Mouse (Mus musculus): Measurements from ENCODE around the gene 5530400C23Rik. TPM values are rescaled to one million over a fixed set of nuclear protein-coding genes. Genes with fewer than 3 reads are reported as not detected.
A peak's percentile ranks its signal among the peaks of the same experiment; 100 is the strongest.
"Not testable (repeated sequence)": the region's sequence is repeated elsewhere in the genome, so short reads cannot be mapped to it uniquely, and the experiment has no call there.

The 5530400C23Rik gene
- total and polyA plus RNA-seq, 3 experiments: not detected

- not testable (repeated sequence) for H3K9ac ChIP-seq (ENCODE audit: control insufficient read depth, low read depth, low read length, poor library complexity, severe bottlenecking); H3K27me3 ChIP-seq (ENCODE audit: control insufficient read depth in 1 of 2, insufficient read depth in 2 of 2, low read length in 2 of 2); H3K27ac ChIP-seq (ENCODE audit: control insufficient read depth, low read depth, low read length); H3K4me3 ChIP-seq (ENCODE audit: control insufficient read depth in 1 of 2, insufficient read depth in 1 of 2, low read depth in 2 of 2, low read length in 2 of 2); H3K79me2 ChIP-seq (ENCODE audit: control insufficient read depth, insufficient read depth, low read length, poor library complexity); H3K9me3 ChIP-seq (replicated peaks; ENCODE audit: insufficient read depth, low read length); H3K36me3 ChIP-seq (ENCODE audit: control insufficient read depth in 1 of 2, insufficient read depth in 2 of 2, low read length in 2 of 2); H3K4me1 ChIP-seq (ENCODE audit: control insufficient read depth in 1 of 2, insufficient read depth in 2 of 2, low read length in 2 of 2)
- peak; percentile 6 for DNase-seq (ENCODE audit: low read depth, low spot score)
- TF ChIP-seq EP300 (IDR thresholded peaks at IDR 0.05; ENCODE audit: low read depth in 1 of 2, low read length in 2 of 2) (peak in 1 of 2 experiments; percentile 46; a peak in 2 of 4 replicates), TCF12 (IDR thresholded peaks at IDR 0.05; ENCODE audit: low read depth, low read length) (peak; percentile 18; the same call in 1 of the 2 replicates)
These were observed 49.7 kb downstream of the 5530400C23Rik start for GRCm38 (mm10) chr6:133341731-133342130.

Other genes starting within 250 kb of the 5530400C23Rik start
- not detected in 2 replicates for gene Tas2r140, start 236.4 kb upstream of the 5530400C23Rik start, total RNA-seq (2012; rRNA removed)
- not detected for gene Tas2r140, start 236.4 kb upstream of the 5530400C23Rik start, polyA plus RNA-seq (2012; ENCODE audit: insufficient read depth in 1 of 2, insufficient read length in 2 of 2, low read depth in 1 of 2, low replicate concordance in 2 of 2, missing spikeins in 1 of 2)
- 11.4 and 14.3 TPM in 2 replicates for gene Smim10l1, start 187.3 kb upstream of the 5530400C23Rik start, total RNA-seq (2012; rRNA removed)
- 10 to 100 TPM in 1 of 2 experiments, not detected in 1; 28.0 TPM for gene Smim10l1, start 187.3 kb upstream of the 5530400C23Rik start, polyA plus RNA-seq (2012; ENCODE audit: insufficient read depth in 1 of 2, insufficient read length in 2 of 2, low read depth in 1 of 2, low replicate concordance in 2 of 2, missing spikeins in 1 of 2)

Data from MEL (cell line).